Mouse (Mus musculus): ENCODE measurements around the gene Sema6d. TPM values are rescaled to one million over a fixed set of nuclear protein-coding genes. Genes with fewer than 3 reads are reported as not detected.
"Not testable (repeated sequence)": the region's sequence is repeated elsewhere in the genome, so short reads cannot be mapped to it uniquely, and the experiment has no call there.

The Sema6d gene
- polyA plus RNA-seq, 1 experiment = 0.60 TPM

GRCm38 (mm10) chr2:124332890-124333289, 243.1 kb downstream of the Sema6d start:
- TF ChIP-seq EP300 (IDR thresholded peaks at IDR 0.05; ENCODE audit: insufficient read depth, low read depth, low read length) (no peak), CTCF (IDR thresholded peaks at IDR 0.05; ENCODE audit: low read depth, low read length) (no peak), POLR2A (IDR thresholded peaks at IDR 0.05; ENCODE audit: insufficient read depth, low read length) (no peak)
- H3K27ac ChIP-seq (ENCODE audit: insufficient read depth, low read length) = no peak overlapping the region
- H3K4me3 ChIP-seq (ENCODE audit: low read depth, low read length) = no peak overlapping the region

GRCm38 (mm10) chr2:124334655-124335054, 244.9 kb downstream of the Sema6d start:
- not testable (repeated sequence) for H3K27ac ChIP-seq (ENCODE audit: insufficient read depth, low read length); H3K9ac ChIP-seq (ENCODE audit: low read depth, poor library complexity, severe bottlenecking); H3K9me3 ChIP-seq (replicated peaks; ENCODE audit: control insufficient read depth, insufficient read depth, low read length, poor library complexity, severe bottlenecking); H3K4me3 ChIP-seq (ENCODE audit: low read depth, low read length); H3K36me3 ChIP-seq (ENCODE audit: control insufficient read depth, insufficient read depth, low read length, poor library complexity, severe bottlenecking); H3K4me1 ChIP-seq (ENCODE audit: control insufficient read depth, insufficient read depth, low read length); H3K27me3 ChIP-seq (ENCODE audit: control insufficient read depth, insufficient read depth, low read length, poor library complexity, severe bottlenecking)

More at GRCm38 (mm10) chr2:124332890-124333289, 243.1 kb downstream of the Sema6d start:
- H3K9me3 ChIP-seq (replicated peaks; ENCODE audit: control insufficient read depth, insufficient read depth, low read length, poor library complexity, severe bottlenecking) = no peaks in the 10 kb centered on the region
- H3K9ac ChIP-seq (ENCODE audit: low read depth, poor library complexity, severe bottlenecking) = no peak overlapping the region
- H3K27me3 ChIP-seq (ENCODE audit: control insufficient read depth, insufficient read depth, low read length, poor library complexity, severe bottlenecking) = no peaks in the 10 kb centered on the region; the same call in 1 of the 2 replicates
- no peaks in the 10 kb centered on the region for H3K36me3 ChIP-seq (ENCODE audit: control insufficient read depth, insufficient read depth, low read length, poor library complexity, severe bottlenecking)
- H3K4me1 ChIP-seq (ENCODE audit: control insufficient read depth, insufficient read depth, low read length) = no peaks in the 10 kb centered on the region

- no peaks in the 10 kb centered on the region for H3K4me1 ChIP-seq (ENCODE audit: control insufficient read depth, insufficient read depth, low read length)
- no peak overlapping the region for H3K27ac ChIP-seq (ENCODE audit: insufficient read depth, low read length)
- TF ChIP-seq CTCF (IDR thresholded peaks at IDR 0.05; ENCODE audit: low read depth, low read length) = no peak
- TF ChIP-seq POLR2A (IDR thresholded peaks at IDR 0.05; ENCODE audit: insufficient read depth, low read length) = no peak
- TF ChIP-seq EP300 (IDR thresholded peaks at IDR 0.05; ENCODE audit: insufficient read depth, low read depth, low read length) = no peak
- H3K4me3 ChIP-seq (ENCODE audit: low read depth, low read length) = no peak overlapping the region
- no peaks in the 10 kb centered on the region for H3K36me3 ChIP-seq (ENCODE audit: control insufficient read depth, insufficient read depth, low read length, poor library complexity, severe bottlenecking)
- no peaks in the 10 kb centered on the region for H3K9me3 ChIP-seq (replicated peaks; ENCODE audit: control insufficient read depth, insufficient read depth, low read length, poor library complexity, severe bottlenecking)
- no peak overlapping the region for H3K9ac ChIP-seq (ENCODE audit: low read depth, poor library complexity, severe bottlenecking)
- H3K27me3 ChIP-seq (ENCODE audit: control insufficient read depth, insufficient read depth, low read length, poor library complexity, severe bottlenecking) = no peaks in the 10 kb centered on the region
Observed at GRCm38 (mm10) chr2:124338296-124338695, 248.5 kb downstream of the Sema6d start.

- H3K9me3 ChIP-seq (replicated peaks; ENCODE audit: control insufficient read depth, insufficient read depth, low read length, poor library complexity, severe bottlenecking) = peaks cover 15% of the 10 kb centered on the region
- no peaks in the 10 kb centered on the region for H3K27me3 ChIP-seq (ENCODE audit: control insufficient read depth, insufficient read depth, low read length, poor library complexity, severe bottlenecking)
- TF ChIP-seq CTCF (IDR thresholded peaks at IDR 0.05; ENCODE audit: low read depth, low read length) (no peak), POLR2A (IDR thresholded peaks at IDR 0.05; ENCODE audit: insufficient read depth, low read length) (no peak), EP300 (IDR thresholded peaks at IDR 0.05; ENCODE audit: insufficient read depth, low read depth, low read length) (no peak)
- H3K4me1 ChIP-seq (ENCODE audit: control insufficient read depth, insufficient read depth, low read length) = no peaks in the 10 kb centered on the region
- H3K36me3 ChIP-seq (ENCODE audit: control insufficient read depth, insufficient read depth, low read length, poor library complexity, severe bottlenecking) = no peaks in the 10 kb centered on the region
- H3K4me3 ChIP-seq (ENCODE audit: low read depth, low read length) = no peak overlapping the region
- H3K27ac ChIP-seq (ENCODE audit: insufficient read depth, low read length) = no peak overlapping the region
- no peak overlapping the region for H3K9ac ChIP-seq (ENCODE audit: low read depth, poor library complexity, severe bottlenecking)
Observed at GRCm38 (mm10) chr2:124354191-124354590, 264.4 kb downstream of the Sema6d start.

- H3K9ac ChIP-seq (ENCODE audit: low read depth, poor library complexity, severe bottlenecking) = no peak overlapping the region
- no peak overlapping the region for H3K4me3 ChIP-seq (ENCODE audit: low read depth, low read length)
- H3K36me3 ChIP-seq (ENCODE audit: control insufficient read depth, insufficient read depth, low read length, poor library complexity, severe bottlenecking) = no peaks in the 10 kb centered on the region
- peaks cover 15% of the 10 kb centered on the region for H3K9me3 ChIP-seq (replicated peaks; ENCODE audit: control insufficient read depth, insufficient read depth, low read length, poor library complexity, severe bottlenecking)
- H3K27ac ChIP-seq (ENCODE audit: insufficient read depth, low read length) = no peak overlapping the region
- no peaks in the 10 kb centered on the region for H3K27me3 ChIP-seq (ENCODE audit: control insufficient read depth, insufficient read depth, low read length, poor library complexity, severe bottlenecking)
- H3K4me1 ChIP-seq (ENCODE audit: control insufficient read depth, insufficient read depth, low read length) = no peaks in the 10 kb centered on the region
- no peak for TF ChIP-seq EP300 (IDR thresholded peaks at IDR 0.05; ENCODE audit: insufficient read depth, low read depth, low read length)
- no peak for TF ChIP-seq CTCF (IDR thresholded peaks at IDR 0.05; ENCODE audit: low read depth, low read length)
- TF ChIP-seq POLR2A (IDR thresholded peaks at IDR 0.05; ENCODE audit: insufficient read depth, low read length) = no peak
Observed at GRCm38 (mm10) chr2:124354716-124355115, 264.9 kb downstream of the Sema6d start.

- no peaks in the 10 kb centered on the region for H3K4me1 ChIP-seq (ENCODE audit: control insufficient read depth, insufficient read depth, low read length)
- no peak overlapping the region for H3K9ac ChIP-seq (ENCODE audit: low read depth, poor library complexity, severe bottlenecking)
- H3K27ac ChIP-seq (ENCODE audit: insufficient read depth, low read length) = no peak overlapping the region
- H3K9me3 ChIP-seq (replicated peaks; ENCODE audit: control insufficient read depth, insufficient read depth, low read length, poor library complexity, severe bottlenecking) = no peaks in the 10 kb centered on the region
- TF ChIP-seq EP300 (IDR thresholded peaks at IDR 0.05; ENCODE audit: insufficient read depth, low read depth, low read length) (no peak), POLR2A (IDR thresholded peaks at IDR 0.05; ENCODE audit: insufficient read depth, low read length) (no peak), CTCF (IDR thresholded peaks at IDR 0.05; ENCODE audit: low read depth, low read length) (no peak)
- H3K4me3 ChIP-seq (ENCODE audit: low read depth, low read length) = no peak overlapping the region
- no peaks in the 10 kb centered on the region for H3K36me3 ChIP-seq (ENCODE audit: control insufficient read depth, insufficient read depth, low read length, poor library complexity, severe bottlenecking)
- no peaks in the 10 kb centered on the region for H3K27me3 ChIP-seq (ENCODE audit: control insufficient read depth, insufficient read depth, low read length, poor library complexity, severe bottlenecking)
Observed at GRCm38 (mm10) chr2:124369291-124369690, 279.5 kb downstream of the Sema6d start.

All from ES-Bruce4 (cell line).